12 mouse cellular contexts compared by ENCODE assay signal in genomic region chr14:112153950-112154349, GRCm38 (mm10).
"Had no signal": no experiment of that assay in that cellular context is flagged by ENCODE, and none has a peak within 500 bp of the region (broad histone marks: within the 10 kb centered on the region; RNA-seq: fewer than 3 reads in every experiment).

No protein-coding gene starts in this region.

- ATAC-seq: liver, embryonic 12.5 days; midbrain, embryonic 16.5 days had no signal

- H3K36me3 ChIP-seq: limb, embryonic 15.5 days; liver, embryonic 12.5 days had no signal

- H3K4me3 ChIP-seq: limb, embryonic 15.5 days; liver, embryonic 12.5 days had no signal

- H3K4me2 ChIP-seq: limb, embryonic 15.5 days; liver, embryonic 12.5 days; lung, embryonic 14.5 days; midbrain, embryonic 11.5 days had no signal

- H3K27me3 ChIP-seq: limb, embryonic 15.5 days; liver, embryonic 12.5 days had no signal

- DNase-seq: kidney, adult 9 months; kidney, postnatal 36 days; lung, embryonic 14.5 days; lung, postnatal 10 days; lung, postnatal 4 days; right cerebral cortex, postnatal 14 days; thymus, postnatal 36 days had no signal

- H3K9me3 ChIP-seq: limb, embryonic 15.5 days; liver, embryonic 12.5 days had no signal

- H3K9ac ChIP-seq: limb, embryonic 15.5 days; liver, embryonic 12.5 days; lung, embryonic 14.5 days had no signal

- H3K4me1 ChIP-seq: limb, embryonic 15.5 days; liver, embryonic 12.5 days had no signal

- H3K27ac ChIP-seq: kidney, postnatal 0 days; limb, embryonic 15.5 days; liver, embryonic 12.5 days had no signal
